Mouse (Mus musculus) stomach, embryonic 15.5 days (tissue): ENCODE measurements at regions not wholly inside any gene's neighbourhood (a gene's known extent, or its start where the extent isn't known, plus 50 kb on each side); places are given as distances from the start of the nearest gene placed in this dataset.
A peak's percentile ranks its signal among the peaks of the same experiment; 100 is the strongest.

Experiments used
- ATAC-seq: fragments of 200-750 bp; cut with Nextera tagmentation; 2 replicates; pipeline ENCODE4 v1.8.0; 2017; ENCODE audit warnings: low read depth, moderate number of reproducible peaks, moderate TSS enrichment; ENCODE audit not compliant: insufficient read depth, low FRiP score
- H3K27ac ChIP-seq: fragments of 300-500 bp; sonication (generic); 2 replicates; pipeline ENCODE4 v1.5.1; 2015; ENCODE audit warnings: mild to moderate bottlenecking, inconsistent platforms
- H3K27me3 ChIP-seq: fragments of 300-500 bp; sonication (generic); replicated peaks from 2 replicates; pipeline ENCODE4 v1.6.1; 2015; ENCODE audit warnings: inconsistent platforms
- H3K36me3 ChIP-seq: fragments of 300-500 bp; sonication (generic); 2 replicates; pipeline ENCODE4 v1.6.1; 2015; ENCODE audit warnings: inconsistent platforms
- H3K4me1 ChIP-seq: fragments of 300-500 bp; sonication (generic); 2 replicates; pipeline ENCODE4 v1.6.1; 2015; ENCODE audit warnings: inconsistent platforms
- H3K4me2 ChIP-seq: fragments of 300-500 bp; sonication (generic); 2 replicates; pipeline ENCODE4 v1.6.1; 2015; ENCODE audit warnings: mild to moderate bottlenecking, inconsistent platforms
- H3K4me3 ChIP-seq: fragments of 300-500 bp; sonication (generic); replicated peaks from 2 replicates; pipeline ENCODE4 v1.5.1; 2015; ENCODE audit warnings: inconsistent platforms
- H3K9ac ChIP-seq: fragments of 300-500 bp; sonication (generic); 2 replicates; pipeline ENCODE4 v1.6.1; 2015; ENCODE audit warnings: inconsistent platforms
- H3K9me3 ChIP-seq: fragments of 300-500 bp; sonication (generic); 2 replicates; pipeline ENCODE4 v1.6.1; 2016; ENCODE audit warnings: inconsistent platforms
- WGBS: fragments of 180-500 bp; shearing (Covaris S2); methylation state at CpG from one replicate; pipeline ENCODE4 v1.1.7; 2015; 5-methylcytosine and 5-hydroxymethylcytosine counted together

- Histone ChIP-seq H3K9ac (no peak overlapping the region), H3K27ac (no peak overlapping the region), H3K4me3 (no peak overlapping the region), H3K9me3 (no peaks in the 10 kb centered on the region), H3K36me3 (no peaks in the 10 kb centered on the region), H3K4me1 (no peaks in the 10 kb centered on the region), H3K27me3 (peaks cover 7% of the 10 kb centered on the region; the same call in 1 of the 2 replicates), H3K4me2 (no peak overlapping the region)
- no peak for ATAC-seq
- WGBS, result 72% methylated on average over 14 of the region's 14 CpGs
Measured at GRCm38 (mm10) chr5:128513261-128513660, 80.4 kb upstream of the Tmem132d start.

- Histone ChIP-seq H3K27ac (no peak overlapping the region), H3K9me3 (no peaks in the 10 kb centered on the region), H3K27me3 (peaks cover 7% of the 10 kb centered on the region; the same call in 1 of the 2 replicates), H3K36me3 (no peaks in the 10 kb centered on the region), H3K4me3 (no peak overlapping the region), H3K4me2 (no peak overlapping the region), H3K4me1 (no peaks in the 10 kb centered on the region), H3K9ac (no peak overlapping the region)
- no peak for ATAC-seq
- WGBS, result 82% methylated on average over 9 of the region's 9 CpGs
Measured at GRCm38 (mm10) chr5:128512606-128513005, 79.7 kb upstream of the Tmem132d start.

GRCm38 (mm10) chr5:128504502-128504901 is 71.6 kb upstream of the Tmem132d start:
- ATAC-seq, result no peak
- H3K27ac ChIP-seq, result no peak overlapping the region
- WGBS, result 2% methylated on average over 4 of the region's 4 CpGs
- H3K4me2 ChIP-seq, result no peak overlapping the region
- no peaks in the 10 kb centered on the region for H3K4me1 ChIP-seq
- H3K9me3 ChIP-seq, result no peaks in the 10 kb centered on the region
- H3K36me3 ChIP-seq, result no peaks in the 10 kb centered on the region
- no peak overlapping the region for H3K9ac ChIP-seq
- no peak overlapping the region for H3K4me3 ChIP-seq
- H3K27me3 ChIP-seq, result no peaks in the 10 kb centered on the region

- Histone ChIP-seq H3K4me1 (no peaks in the 10 kb centered on the region), H3K27ac (no peak overlapping the region), H3K9ac (no peak overlapping the region), H3K9me3 (no peaks in the 10 kb centered on the region), H3K4me2 (no peak overlapping the region), H3K36me3 (no peaks in the 10 kb centered on the region), H3K27me3 (no peaks in the 10 kb centered on the region), H3K4me3 (no peak overlapping the region)
- 41% methylated on average over 9 of the region's 9 CpGs for WGBS
- no peak for ATAC-seq
Measured at GRCm38 (mm10) chr5:128499488-128499887, 66.6 kb upstream of the Tmem132d start.

GRCm38 (mm10) chr5:128499033-128499432 is 66.2 kb upstream of the Tmem132d start:
- WGBS, result 61% methylated on average over 5 of the region's 5 CpGs
- ATAC-seq, result no peak
- H3K4me2 ChIP-seq, result no peak overlapping the region
- no peaks in the 10 kb centered on the region for H3K9me3 ChIP-seq
- H3K36me3 ChIP-seq, result no peaks in the 10 kb centered on the region
- no peak overlapping the region for H3K4me3 ChIP-seq
- no peak overlapping the region for H3K27ac ChIP-seq
- H3K9ac ChIP-seq, result no peak overlapping the region
- H3K4me1 ChIP-seq, result no peaks in the 10 kb centered on the region
- H3K27me3 ChIP-seq, result no peaks in the 10 kb centered on the region

- no peak overlapping the region for H3K27ac ChIP-seq
- 82% methylated on average over 5 of the region's 5 CpGs for WGBS
- H3K36me3 ChIP-seq, result no peaks in the 10 kb centered on the region
- no peaks in the 10 kb centered on the region for H3K9me3 ChIP-seq
- H3K4me2 ChIP-seq, result no peak overlapping the region
- H3K4me3 ChIP-seq, result no peak overlapping the region
- no peaks in the 10 kb centered on the region for H3K27me3 ChIP-seq
- ATAC-seq, result no peak
- no peaks in the 10 kb centered on the region for H3K4me1 ChIP-seq
- H3K9ac ChIP-seq, result no peak overlapping the region
Measured at GRCm38 (mm10) chr5:128492541-128492940, 59.7 kb upstream of the Tmem132d start.

- ATAC-seq, result no peak
- Histone ChIP-seq H3K27ac (no peak overlapping the region), H3K4me2 (no peak overlapping the region), H3K9ac (no peak overlapping the region), H3K36me3 (no peaks in the 10 kb centered on the region), H3K4me3 (no peak overlapping the region), H3K9me3 (no peaks in the 10 kb centered on the region), H3K4me1 (no peaks in the 10 kb centered on the region), H3K27me3 (no peaks in the 10 kb centered on the region)
- 36% methylated on average over 9 of the region's 9 CpGs for WGBS
Measured at GRCm38 (mm10) chr5:128491155-128491554, 58.3 kb upstream of the Tmem132d start.

GRCm38 (mm10) chr5:128488872-128489580 is 56.1 kb upstream of the Tmem132d start:
- no peak overlapping the region for H3K27ac ChIP-seq
- H3K4me1 ChIP-seq, result no peaks in the 10 kb centered on the region
- no peaks in the 10 kb centered on the region for H3K36me3 ChIP-seq
- no peak overlapping the region for H3K4me3 ChIP-seq
- H3K9me3 ChIP-seq, result no peaks in the 10 kb centered on the region
- 76% methylated on average over 4 of the region's 4 CpGs for WGBS
- no peak overlapping the region for H3K9ac ChIP-seq
- no peaks in the 10 kb centered on the region; the same call in 1 of the 2 replicates for H3K27me3 ChIP-seq
- no peak for ATAC-seq
- H3K4me2 ChIP-seq, result no peak overlapping the region

GRCm38 (mm10) chr5:128487371-128487770 is 54.5 kb upstream of the Tmem132d start:
- Histone ChIP-seq H3K27me3 (peaks cover 14% of the 10 kb centered on the region), H3K36me3 (no peaks in the 10 kb centered on the region), H3K4me3 (no peak overlapping the region), H3K9me3 (no peaks in the 10 kb centered on the region), H3K27ac (no peak overlapping the region), H3K4me1 (no peaks in the 10 kb centered on the region), H3K4me2 (no peak overlapping the region), H3K9ac (no peak overlapping the region)
- ATAC-seq, result no peak
- WGBS, result 68% methylated on average over 3 of the region's 3 CpGs

- peaks cover 17% of the 10 kb centered on the region for H3K27me3 ChIP-seq
- H3K4me3 ChIP-seq, result no peak overlapping the region
- 45% methylated on average over 6 of the region's 6 CpGs for WGBS
- no peak overlapping the region for H3K27ac ChIP-seq
- no peak for ATAC-seq
- H3K36me3 ChIP-seq, result no peaks in the 10 kb centered on the region
- no peaks in the 10 kb centered on the region for H3K4me1 ChIP-seq
- H3K9ac ChIP-seq, result no peak overlapping the region
- H3K4me2 ChIP-seq, result no peak overlapping the region
- no peaks in the 10 kb centered on the region for H3K9me3 ChIP-seq
Measured at GRCm38 (mm10) chr5:128484116-128484515, 51.2 kb upstream of the Tmem132d start.

GRCm38 (mm10) chr5:128483441-128483810 is 50.5 kb upstream of the Tmem132d start:
- H3K27me3 ChIP-seq, result peaks cover 17% of the 10 kb centered on the region
- H3K27ac ChIP-seq, result no peak overlapping the region
- WGBS, result 6% methylated on average over 13 of the region's 13 CpGs
- no peak for ATAC-seq
- H3K4me2 ChIP-seq, result no peak overlapping the region
- H3K36me3 ChIP-seq, result no peaks in the 10 kb centered on the region
- no peaks in the 10 kb centered on the region for H3K9me3 ChIP-seq
- no peak overlapping the region for H3K4me3 ChIP-seq
- H3K9ac ChIP-seq, result no peak overlapping the region
- H3K4me1 ChIP-seq, result no peaks in the 10 kb centered on the region

- Histone ChIP-seq H3K9me3 (no peaks in the 10 kb centered on the region), H3K27ac (no peak overlapping the region), H3K36me3 (no peaks in the 10 kb centered on the region), H3K9ac (no peak overlapping the region), H3K27me3 (peaks cover 17% of the 10 kb centered on the region), H3K4me3 (no peak overlapping the region), H3K4me2 (peak overlapping the region; percentile 25; the same call in 1 of the 2 replicates), H3K4me1 (no peaks in the 10 kb centered on the region)
- 5% methylated on average over 20 of the region's 20 CpGs for WGBS
- ATAC-seq, result no peak
Measured at GRCm38 (mm10) chr5:128482617-128483440, 50.0 kb upstream of the Tmem132d start.
